Mouse (Mus musculus): Measurements from ENCODE around the gene Pkn1.

The Pkn1 gene

DNA sequence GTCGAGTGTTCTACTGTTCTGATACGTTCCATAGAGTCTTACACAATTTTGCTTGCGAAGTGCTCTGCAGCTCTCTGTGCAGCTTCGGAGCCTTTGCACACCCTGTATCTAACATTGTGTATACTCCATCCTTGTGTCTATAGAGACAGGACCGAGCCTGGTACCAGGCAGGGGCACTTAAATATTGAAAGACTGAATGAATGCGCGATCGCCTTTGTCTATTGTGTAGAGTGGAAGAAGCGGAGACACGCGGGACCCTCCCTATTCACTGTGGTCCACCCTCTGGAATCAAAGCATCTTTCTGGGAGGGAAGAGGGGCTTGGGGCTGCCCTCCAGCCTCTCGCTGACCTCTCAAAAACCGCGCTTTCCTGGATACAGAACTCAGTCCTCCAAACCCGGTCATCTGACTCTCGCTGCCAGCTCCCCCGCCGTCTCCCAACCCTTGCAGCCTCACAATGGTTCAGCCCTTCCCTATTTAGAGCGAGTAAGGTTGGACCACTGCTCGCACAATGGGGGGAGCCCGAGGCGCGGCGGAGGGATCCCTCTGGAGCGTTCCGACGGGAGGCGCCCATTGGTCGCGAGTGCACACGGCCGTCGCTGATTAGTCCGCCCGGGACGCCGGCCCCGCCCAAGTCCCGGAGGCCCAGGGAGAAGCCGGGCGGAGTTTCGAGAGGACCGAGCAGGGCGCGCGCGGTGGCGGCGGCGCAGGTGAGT is 46.8 kb downstream of the Pkn1 start, which contains the start of gene Gipc1:
Gipc1 (plus strand) TSS at position 648 of the 714 bp plus-strand sequence.
- DNase-seq, result peak; percentile 93

DNA sequence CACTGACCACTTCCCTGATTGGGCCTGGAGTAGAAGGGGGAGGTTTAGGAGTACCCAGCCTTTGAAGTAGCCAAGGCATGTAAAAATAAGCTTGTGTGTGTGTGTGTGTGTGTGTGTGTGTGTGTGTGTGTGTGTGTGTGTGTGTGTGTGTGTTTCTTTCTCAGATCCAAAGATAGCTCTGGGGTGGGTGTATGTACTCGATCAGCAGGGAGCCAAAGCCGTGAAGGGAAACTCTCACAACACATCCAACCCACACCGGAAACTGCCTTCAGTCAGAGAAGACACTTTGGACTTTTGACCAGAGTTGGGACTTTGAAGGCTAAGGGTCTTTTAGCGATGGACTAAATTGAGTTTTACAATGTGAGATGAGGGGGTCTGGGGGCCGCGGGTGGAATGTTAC is 49.3 kb downstream of the Pkn1 start:
- no peak for DNase-seq

DNA sequence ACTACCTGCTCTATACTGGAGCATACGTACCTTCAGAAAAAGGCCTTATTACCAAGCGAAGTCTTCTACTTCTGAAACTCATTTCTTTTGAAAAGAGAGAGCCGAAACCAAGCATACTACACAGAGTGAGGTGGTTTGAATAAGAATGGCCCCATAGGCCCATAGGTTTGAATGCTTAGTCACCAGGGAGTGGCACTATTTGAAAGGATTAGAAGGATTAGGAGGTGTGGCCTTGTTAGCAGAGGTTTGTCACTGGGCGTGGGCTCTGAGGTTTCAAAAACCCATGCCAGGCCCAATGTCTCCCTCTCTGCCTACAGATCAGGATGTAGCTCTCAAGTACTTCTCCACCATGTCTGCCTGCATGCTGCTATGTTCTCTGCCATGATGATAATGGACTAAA is 50.9 kb downstream of the Pkn1 start:
- no peak for DNase-seq

DNA sequence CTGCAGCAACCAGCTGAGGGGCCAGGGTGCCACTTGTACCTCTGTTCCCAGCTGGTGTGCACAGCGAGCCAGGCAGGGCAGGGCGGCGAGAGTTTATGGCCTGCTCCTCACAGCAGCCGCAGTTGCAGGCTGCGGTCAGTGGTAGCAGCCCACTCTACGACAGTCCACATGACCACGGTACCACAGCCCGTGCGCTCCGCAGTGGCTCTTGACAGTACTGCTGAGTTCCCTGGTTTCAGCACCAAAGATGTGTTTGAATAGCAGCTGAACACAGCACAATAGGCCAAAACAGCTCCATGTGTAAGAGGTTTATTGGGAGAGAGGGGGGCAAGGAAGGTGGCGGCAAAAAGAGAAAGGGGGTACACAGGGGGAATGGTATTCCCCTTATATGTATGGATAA is 51.5 kb downstream of the Pkn1 start:
- DNase-seq, result no peak

DNA sequence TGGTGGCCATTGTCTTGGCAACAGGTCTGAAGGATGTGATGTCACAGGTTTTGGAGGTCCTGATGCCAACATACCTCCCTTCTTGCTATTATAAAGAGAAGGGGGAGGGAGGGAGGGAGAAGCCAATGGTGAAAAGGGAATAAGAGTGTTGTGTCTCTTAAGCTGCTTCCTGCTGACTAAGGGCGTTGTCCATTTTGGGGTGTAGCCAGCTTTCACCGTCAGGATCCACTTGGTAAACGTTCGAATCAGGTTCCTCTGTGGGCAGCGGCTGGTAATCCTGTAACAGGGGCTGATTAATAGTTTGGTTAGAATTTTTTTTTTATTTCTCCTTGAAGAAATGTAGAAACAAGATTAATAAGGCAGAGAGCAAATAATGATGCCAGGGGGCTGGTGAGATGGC is 59.3 kb downstream of the Pkn1 start:
- no peak for DNase-seq

DNA sequence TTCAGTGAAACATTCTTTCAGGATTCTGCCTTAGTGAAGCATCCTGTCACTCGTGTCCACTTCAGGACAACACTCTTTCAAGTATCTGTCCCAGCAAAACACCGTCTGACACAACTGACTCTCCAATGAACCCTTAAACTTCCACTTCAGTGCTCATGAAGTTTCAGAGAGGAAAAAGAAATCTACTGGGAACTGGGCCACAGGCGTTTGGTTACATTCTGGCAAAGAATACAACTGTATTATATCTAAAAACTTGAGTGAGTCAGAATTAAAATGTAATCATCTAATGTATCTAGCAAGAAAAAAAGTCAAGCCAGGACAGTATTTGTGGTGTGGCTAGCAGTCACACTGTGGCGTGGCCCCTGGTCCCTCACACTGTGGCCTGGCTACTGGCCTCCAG is 60.1 kb downstream of the Pkn1 start:
- no peak for DNase-seq

DNA sequence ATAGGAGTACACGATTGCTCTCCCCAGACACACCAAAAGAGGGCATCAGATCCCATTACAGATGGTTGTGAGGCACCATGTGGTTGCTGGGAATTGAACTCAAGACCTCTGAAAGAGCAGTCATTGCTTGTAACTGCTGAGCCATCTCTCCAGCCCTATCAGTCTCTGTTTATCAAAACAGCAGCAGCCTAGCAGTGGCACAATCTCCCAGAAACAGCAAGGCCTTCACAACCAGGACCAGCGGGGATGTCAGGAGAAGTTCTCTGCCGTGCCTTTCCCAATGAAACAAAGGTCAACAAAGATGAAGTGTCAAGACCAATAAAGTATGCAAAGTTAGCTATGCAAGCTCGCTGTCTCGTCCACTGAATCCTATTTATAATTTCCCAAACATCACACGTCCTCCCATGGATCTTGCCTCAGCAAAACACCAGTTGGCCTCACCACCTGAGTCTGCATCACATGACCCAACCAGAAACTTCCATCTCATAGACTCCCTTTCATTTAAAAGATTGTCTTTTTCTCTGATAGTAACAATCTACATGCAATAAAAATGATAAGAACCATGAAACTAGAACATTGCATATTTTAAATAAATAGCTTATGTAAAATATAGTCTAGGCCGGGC is 66.8 kb downstream of the Pkn1 start:
- no peak for DNase-seq

DNA sequence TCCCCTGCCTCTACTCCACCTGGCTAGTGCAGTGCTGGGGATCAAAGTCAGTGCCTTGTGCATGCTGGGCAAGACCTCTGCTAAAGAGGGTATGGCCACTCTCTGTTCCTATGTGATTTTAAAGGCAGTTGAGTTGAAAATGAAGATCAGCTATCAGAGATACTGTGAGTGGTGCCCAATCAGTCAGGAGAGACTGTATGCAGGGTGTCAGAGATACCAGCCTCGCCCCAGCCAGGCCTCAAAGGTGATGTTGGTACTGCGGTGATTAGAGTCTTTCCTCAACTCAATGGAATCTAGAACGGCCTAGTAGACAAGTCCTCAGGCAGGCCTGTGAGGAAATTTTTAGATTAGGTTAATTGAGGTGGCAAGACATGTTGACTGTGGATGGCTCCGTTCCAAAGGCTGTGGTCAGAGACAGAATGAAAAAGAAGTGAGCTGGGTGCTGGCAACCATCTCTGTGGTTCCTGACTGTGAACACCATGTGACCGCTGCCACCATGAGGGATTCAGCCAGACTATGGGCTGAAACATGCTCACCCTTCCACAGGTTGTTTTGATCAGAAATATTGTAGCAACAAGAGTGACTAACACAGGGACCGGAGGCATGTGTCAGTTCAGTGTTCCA is 73.2 kb downstream of the Pkn1 start:
- no peak for DNase-seq

DNA sequence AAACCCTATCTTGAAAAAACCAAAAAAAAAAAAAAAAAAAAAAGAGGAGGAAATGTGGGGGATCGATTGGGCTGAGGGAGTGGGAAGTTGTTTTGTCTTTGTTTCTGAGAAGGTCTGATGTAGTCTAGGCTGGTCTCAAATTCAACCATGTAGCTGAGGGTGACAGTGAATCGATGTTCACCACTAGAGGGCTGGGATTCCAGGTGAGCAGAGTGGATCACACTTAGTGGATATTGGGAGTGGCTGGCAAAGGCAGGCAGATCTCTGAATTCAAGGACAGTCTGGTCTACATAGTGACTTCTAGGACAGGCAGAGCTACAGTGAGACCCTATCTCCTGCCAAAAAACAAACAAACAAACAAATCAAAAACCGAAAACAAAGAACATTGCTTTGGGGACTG is 74.2 kb downstream of the Pkn1 start:
- DNase-seq, result no peak

DNA sequence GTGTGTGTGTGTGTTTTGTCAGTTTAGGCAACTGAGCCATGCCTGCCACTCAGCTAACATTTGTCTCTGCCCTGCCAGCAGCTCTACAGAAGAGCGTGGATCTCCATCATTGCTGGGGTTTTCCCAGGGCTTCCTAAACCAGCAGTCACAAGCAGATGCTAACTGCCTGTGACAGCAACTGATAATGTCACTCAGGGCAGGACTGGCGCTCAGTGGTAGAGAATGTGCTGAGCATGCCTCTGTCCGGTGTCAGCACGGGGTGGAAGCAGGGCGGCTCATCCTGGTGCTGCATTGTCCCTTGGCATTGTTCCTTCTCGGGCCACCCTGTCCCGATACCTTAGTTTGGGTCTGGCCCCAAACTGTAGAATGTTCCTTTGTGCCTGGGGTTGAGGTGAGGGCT is 75.4 kb downstream of the Pkn1 start:
- DNase-seq, result no peak

DNA sequence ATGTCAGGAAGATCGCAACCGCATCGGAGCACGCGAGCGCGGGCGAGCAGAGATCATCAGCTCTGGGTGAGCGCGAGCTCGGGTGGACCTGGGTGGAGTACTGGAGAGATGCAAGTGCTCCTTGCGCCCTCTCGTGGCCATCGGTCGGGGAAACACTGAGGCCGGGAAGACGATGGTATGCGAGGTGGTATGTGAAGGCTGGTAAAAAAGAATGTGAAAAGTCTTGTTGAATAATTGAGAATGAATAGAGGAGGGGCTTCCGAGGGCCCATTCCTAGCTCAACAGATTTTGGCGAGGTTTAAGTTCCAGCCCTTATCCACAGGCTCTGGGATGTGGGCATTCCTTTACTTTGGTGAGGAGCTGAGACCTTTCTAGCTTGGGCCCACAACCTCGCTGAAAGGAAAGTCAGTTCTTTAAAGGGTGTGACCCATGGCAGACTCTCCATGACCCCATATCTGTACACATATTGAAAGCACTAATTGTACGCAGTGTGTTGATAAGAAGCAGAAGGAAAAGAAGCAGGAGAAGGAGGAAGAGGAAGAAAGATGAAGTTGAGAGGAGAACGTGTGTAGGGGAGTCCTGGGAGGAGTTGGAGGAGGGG is 76.5 kb downstream of the Pkn1 start:
- peak; percentile 97 for DNase-seq

DNA sequence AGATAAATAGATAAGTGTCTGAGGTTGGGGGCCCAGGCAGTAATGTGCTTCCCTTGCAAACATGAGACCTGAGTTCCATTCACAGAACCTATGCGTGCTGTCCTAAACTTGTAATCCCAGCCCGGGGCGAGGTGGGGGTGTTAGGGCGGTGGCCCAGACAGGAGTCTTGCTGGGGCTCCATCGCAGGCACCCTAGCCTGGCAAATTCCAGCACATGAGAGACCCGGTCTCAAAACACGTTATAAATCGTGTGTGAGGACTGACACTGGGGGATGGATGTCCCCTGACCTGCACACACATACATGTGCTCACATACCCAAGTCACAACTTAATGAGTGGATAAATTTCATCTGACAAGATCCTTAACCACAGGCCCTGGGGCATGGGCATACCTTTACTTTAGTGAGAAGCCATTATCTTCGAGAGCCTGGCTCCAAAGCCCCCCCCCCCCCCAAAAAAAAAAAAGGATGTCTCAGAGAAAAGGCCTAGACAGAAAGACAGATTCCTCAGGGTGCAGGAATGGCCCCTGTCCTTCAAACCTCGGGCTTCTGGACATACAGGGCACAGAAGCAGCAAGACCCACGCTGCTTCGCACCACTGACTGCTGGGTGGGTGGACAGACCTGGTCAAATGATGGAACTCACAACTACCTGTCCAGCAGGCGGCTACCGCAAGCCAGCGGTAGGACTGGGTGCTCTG is 77.1 kb downstream of the Pkn1 start:
- DNase-seq, result no peak

DNA sequence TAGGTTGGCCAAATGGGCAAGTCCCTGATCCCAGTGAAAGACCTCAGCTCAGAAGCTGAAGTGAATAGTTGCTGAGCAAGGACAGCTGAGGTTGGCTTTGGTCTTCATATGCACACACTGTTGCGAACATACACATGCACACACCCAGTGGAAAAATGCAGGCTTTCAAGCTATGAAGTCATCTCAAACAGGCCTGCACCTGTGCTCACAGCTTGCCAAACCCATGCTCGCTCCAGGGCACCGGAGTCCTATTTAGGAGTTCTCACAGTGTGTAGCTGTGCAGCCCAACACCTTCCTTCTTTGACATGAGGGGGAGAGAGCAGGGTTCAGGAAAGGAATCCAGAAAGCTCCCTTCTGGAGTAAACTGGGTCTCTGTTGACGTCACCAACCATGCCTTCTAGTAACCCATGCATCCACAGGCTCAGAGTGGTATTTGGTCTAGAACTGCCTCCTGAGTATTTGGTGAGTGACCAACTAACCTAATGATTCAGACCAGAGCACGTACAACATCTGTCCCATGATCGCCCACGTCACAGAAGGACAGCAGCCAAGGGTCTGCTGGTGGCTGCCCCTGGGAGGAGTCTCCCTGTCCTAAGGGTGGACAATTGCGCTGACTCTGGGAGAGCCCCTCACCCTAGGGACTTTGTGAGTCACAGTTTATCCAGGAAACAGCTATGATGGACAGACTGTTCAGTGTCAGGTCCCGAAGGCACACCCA is 79.3 kb downstream of the Pkn1 start:
- DNase-seq, result no peak

DNA sequence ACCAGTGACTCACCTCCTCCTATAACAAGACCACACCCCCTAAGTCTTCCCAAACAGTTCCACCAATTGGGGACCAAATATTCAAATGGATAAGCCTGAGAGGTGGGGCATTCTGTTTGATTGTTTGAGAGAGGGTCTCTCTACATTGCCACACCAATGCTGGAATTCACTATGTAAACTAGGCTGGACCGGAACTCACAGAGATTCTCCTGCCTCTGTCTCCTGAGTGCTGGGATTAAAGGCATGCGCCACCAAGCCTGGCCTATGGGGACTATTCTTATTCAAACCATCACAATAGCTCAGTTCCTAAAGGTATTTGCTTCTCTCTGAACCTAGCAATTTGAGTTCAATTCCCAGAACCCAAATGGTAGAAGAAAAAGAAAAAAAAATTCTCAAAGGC is 80.4 kb downstream of the Pkn1 start:
- DNase-seq, result no peak

DNA sequence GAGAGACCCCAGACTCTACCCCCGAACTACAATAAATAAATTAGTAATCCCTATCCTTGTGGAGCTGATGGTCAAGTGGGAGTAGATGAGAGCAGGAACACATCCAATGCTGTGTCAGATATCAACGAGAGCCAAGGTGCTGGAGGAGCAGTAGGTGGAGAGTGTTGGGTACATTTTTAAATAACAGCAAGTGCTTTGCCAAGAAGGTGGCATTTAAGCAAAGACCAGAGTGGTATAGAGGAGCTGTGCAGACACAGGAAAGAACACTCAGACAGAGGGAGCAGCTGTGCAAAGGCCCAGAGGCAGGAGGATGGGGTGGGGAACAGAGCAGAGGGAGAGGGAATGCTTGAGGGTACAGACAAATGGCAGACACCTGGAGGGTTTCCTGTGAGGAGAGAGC is 81.9 kb downstream of the Pkn1 start:
- DNase-seq, result no peak

DNA sequence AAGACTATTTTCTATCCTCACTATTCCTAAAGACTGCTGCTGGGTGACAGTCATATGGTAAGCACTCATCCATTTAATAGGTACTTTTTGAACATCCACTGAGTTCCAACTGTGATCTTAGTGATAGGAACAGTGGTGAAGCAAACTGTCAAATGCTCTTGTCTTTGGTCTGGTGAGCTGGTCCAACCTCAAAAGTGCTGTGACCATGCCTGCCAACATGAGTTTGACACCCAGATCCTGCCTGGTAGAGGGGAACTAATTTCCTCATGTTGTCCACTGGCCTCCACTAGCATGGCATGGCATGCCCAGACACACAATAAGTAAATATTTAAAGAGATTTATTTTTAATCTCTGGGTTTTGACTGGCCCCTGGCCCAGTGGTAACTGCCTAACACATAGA is 82.4 kb downstream of the Pkn1 start:
- no peak for DNase-seq

Data from right cerebral cortex, postnatal 4 days (tissue).